Mouse (Mus musculus) liver, adult 2 months (tissue): Measurements from ENCODE around the gene Zfp536. TPM values are rescaled to one million over a fixed set of nuclear protein-coding genes. Genes with fewer than 3 reads are reported as not detected.

Experiments
- DNase-seq: peaks from one replicate; pipeline ENCODE4 v3.0.0-alpha.2; 2011; ENCODE audit warnings: low read depth, low spot score; ENCODE audit errors: extremely low read depth
- H3K27ac ChIP-seq: fragments of 200-500 bp; replicated peaks from 2 replicates; pipeline ENCODE4 v1.5.1; 2012; ENCODE audit warnings: low read depth, mild to moderate bottlenecking, control low read depth, inconsistent platforms, low read length; ENCODE audit not compliant: insufficient read depth
- H3K27me3 ChIP-seq: fragments of 200-500 bp; 2 replicates; pipeline ENCODE4 v1.6.1; 2012; ENCODE audit warnings: mild to moderate bottlenecking, moderate library complexity, low read length, inconsistent platforms; ENCODE audit not compliant: control insufficient read depth, insufficient read depth
- H3K36me3 ChIP-seq: fragments of 200-500 bp; 2 replicates; pipeline ENCODE4 v1.6.1; 2012; ENCODE audit warnings: low read length, inconsistent platforms; ENCODE audit not compliant: control insufficient read depth, insufficient read depth
- H3K4me1 ChIP-seq: fragments of 200-500 bp; 2 replicates; pipeline ENCODE4 v1.6.1; 2011; ENCODE audit warnings: low read length; ENCODE audit not compliant: control insufficient read depth, insufficient read depth
- H3K4me3 ChIP-seq: fragments of 200-500 bp; 2 replicates; pipeline ENCODE4 v1.5.1; 2011; ENCODE audit warnings: low read depth, mild to moderate bottlenecking, control low read depth, low read length, moderate library complexity; ENCODE audit not compliant: insufficient read depth
- H3K79me2 ChIP-seq: fragments of 200-500 bp; 2 replicates; pipeline ENCODE4 v1.6.1; 2012; ENCODE audit warnings: inconsistent platforms, mild to moderate bottlenecking, low read length, moderate library complexity; ENCODE audit not compliant: control insufficient read depth, insufficient read depth
- H3K9ac ChIP-seq: fragments of 200-500 bp; 2 replicates; pipeline ENCODE4 v1.6.1; 2012; ENCODE audit warnings: low read depth, mild to moderate bottlenecking, control low read depth, inconsistent platforms, low read length
- CTCF ChIP-seq: fragments of 200-500 bp; IDR thresholded peaks from 2 replicates; pipeline ENCODE4 v1.5.1; 2011; ENCODE audit warnings: low read depth, low read length, control low read depth
- POLR2A ChIP-seq: fragments of 200-500 bp; IDR thresholded peaks from 2 replicates; pipeline ENCODE4 v1.6.1; 2011; ENCODE audit warnings: low read length, control low read depth; ENCODE audit not compliant: insufficient read depth; ENCODE audit errors: extremely low read depth
- WGBS: fragments of 180-500 bp; shearing (Covaris S2); methylation state at CpG from one replicate; pipeline ENCODE4 v1.1.7; 2018; 5-methylcytosine and 5-hydroxymethylcytosine counted together
- polyA plus RNA-seq: library from polyadenylated mRNA; depleted of rRNA; stranded (reverse); fragments of >200 nt; gene quantifications from 2 replicates; pipeline ENCODE4 v1.2.3, GENCODE M21; 2012
- total RNA-seq: library from RNA; depleted of rRNA; stranded (reverse); fragments of >200 nt; gene quantifications from 2 replicates; pipeline ENCODE4 v1.2.3, GENCODE M21; 2014

Zfp536 gene
- total and polyA plus RNA-seq, 2 experiments: not detected

DNA sequence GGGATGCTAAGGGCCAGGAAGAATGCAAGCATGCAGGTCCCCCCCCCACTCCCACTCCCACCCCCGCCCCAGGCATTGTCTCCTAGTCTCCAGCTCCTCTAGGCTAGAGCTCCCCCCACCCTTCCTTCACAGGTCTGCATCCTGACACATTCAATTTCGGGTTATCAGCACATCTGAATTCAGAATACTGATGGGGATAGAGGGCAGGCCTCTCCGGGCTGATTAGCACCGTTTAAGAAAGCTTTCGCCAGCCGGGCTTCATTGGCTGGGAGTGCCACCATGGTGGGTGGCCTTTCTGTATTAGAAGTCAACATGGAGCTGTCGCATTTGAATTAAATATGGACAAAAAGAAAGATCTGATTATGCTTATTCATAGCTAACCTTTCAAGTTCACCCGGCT, 36.2 kb downstream of the Zfp536 start:
- WGBS: 56% methylated on average over 8 of the region's 8 CpGs
- Histone ChIP-seq H3K27ac (no peak overlapping the region), H3K27me3 (no peaks in the 10 kb centered on the region), H3K4me1 (no peaks in the 10 kb centered on the region), H3K9ac (no peak overlapping the region), H3K36me3 (no peaks in the 10 kb centered on the region), H3K79me2 (no peaks in the 10 kb centered on the region), H3K4me3 (no peak overlapping the region)
- no peak for TF ChIP-seq CTCF
- TF ChIP-seq POLR2A: no peak
- DNase-seq: no peak

DNA sequence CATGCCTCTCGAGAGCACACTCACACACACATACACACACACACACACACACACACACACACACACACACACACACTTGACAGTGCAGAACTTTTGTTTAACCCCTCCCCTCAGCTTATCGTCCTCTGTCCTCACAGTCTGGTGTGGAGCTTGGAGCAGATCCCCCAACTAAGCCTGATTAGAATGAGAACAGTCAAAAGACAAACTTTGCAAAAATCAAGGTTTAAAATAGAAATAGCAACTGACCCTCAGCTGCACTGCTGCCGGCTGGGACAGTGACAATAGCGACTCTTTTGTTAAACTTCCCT, 37.1 kb downstream of the Zfp536 start:
- Histone ChIP-seq H3K79me2 (no peaks in the 10 kb centered on the region), H3K27ac (no peak overlapping the region), H3K4me3 (no peak overlapping the region), H3K36me3 (no peaks in the 10 kb centered on the region), H3K27me3 (no peaks in the 10 kb centered on the region), H3K9ac (no peak overlapping the region), H3K4me1 (no peaks in the 10 kb centered on the region)
- no peak for DNase-seq
- TF ChIP-seq POLR2A: no peak
- no peak for TF ChIP-seq CTCF
- WGBS: 32% methylated on average over 4 of the region's 4 CpGs

DNA sequence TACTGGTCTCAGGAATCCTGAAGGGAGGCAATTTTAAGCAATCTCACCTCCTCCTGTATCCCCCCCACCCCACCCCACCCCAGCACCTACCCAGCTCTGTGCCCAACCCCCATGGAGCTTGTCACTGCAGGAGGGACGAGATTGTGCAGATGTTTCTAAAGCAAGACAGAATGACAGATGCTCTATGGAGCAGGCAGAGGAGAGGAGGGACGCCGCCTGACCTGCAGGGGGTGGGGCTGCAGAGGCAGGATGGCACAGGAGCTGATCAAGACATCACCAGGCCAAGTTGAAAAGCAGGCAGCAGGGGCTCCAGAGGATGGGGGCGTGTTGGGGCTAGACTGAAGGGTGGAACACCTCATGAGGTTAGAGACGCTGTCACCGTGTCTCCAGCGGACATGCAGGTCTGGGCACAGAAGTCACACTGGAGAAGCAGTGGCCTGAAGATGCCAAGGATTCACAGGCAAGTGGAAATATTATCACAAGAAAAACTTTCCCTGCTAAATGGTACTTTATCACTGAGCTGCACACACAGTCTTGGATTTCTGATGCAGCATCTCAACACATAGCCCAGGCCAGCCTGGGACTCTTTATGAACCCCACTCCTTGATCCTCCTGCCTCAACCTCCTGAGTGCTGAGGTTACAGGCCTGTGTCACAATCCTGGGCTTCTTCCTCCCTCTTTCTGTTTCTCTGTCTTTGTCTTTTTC, 37.6 kb downstream of the Zfp536 start:
- H3K4me3 ChIP-seq: no peak overlapping the region
- no peak for DNase-seq
- no peaks in the 10 kb centered on the region for H3K79me2 ChIP-seq
- H3K27me3 ChIP-seq: no peaks in the 10 kb centered on the region
- no peak overlapping the region for H3K27ac ChIP-seq
- TF ChIP-seq POLR2A (no peak), CTCF (no peak)
- H3K36me3 ChIP-seq: no peaks in the 10 kb centered on the region
- H3K4me1 ChIP-seq: no peaks in the 10 kb centered on the region
- 60% methylated on average over 7 of the region's 7 CpGs for WGBS
- H3K9ac ChIP-seq: no peak overlapping the region

DNA sequence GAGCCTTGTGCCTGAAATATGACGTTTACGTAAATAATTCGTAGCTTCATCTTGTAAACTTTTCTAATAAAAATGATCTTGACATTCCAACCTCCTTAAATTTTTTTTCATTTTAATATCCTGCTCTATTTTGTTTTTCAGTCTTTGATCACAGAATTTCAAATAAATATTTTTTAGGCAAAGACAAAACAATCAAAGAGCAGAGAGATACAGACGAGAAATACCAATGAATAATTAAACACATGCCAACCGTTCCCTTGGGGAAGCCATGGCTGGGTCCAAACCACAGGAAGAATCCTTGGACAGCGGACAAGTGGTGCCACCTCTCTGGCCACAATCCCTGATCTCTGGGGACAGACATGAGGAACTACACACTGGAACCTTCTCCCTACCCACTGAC, 38.3 kb downstream of the Zfp536 start:
- Histone ChIP-seq H3K4me3 (no peak overlapping the region), H3K4me1 (no peaks in the 10 kb centered on the region), H3K36me3 (no peaks in the 10 kb centered on the region), H3K9ac (no peak overlapping the region), H3K79me2 (no peaks in the 10 kb centered on the region), H3K27me3 (no peaks in the 10 kb centered on the region), H3K27ac (no peak overlapping the region)
- DNase-seq: no peak
- WGBS: 79% methylated on average over 6 of the region's 6 CpGs
- TF ChIP-seq POLR2A: no peak
- no peak for TF ChIP-seq CTCF

DNA sequence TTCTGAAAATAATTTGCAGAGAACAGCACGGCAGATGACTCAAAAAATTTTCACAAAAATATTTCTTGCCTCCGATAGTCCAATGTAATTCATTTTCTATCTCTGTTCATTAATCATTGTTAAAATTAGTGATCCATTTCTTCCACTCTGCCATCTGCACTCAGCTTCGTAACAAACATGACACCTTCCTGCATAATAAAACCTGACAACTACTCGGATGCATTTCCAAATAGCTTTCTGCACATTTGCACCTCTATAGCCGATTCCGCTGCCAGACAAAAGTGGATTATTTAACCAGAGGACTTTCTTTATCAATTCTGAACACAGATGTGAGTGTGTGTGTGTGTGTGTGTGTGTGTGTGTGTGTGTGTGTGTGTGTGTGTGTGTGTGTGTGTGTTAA, 38.9 kb downstream of the Zfp536 start:
- no peak for TF ChIP-seq POLR2A
- no peak for TF ChIP-seq CTCF
- Histone ChIP-seq H3K36me3 (no peaks in the 10 kb centered on the region), H3K4me1 (no peaks in the 10 kb centered on the region), H3K79me2 (no peaks in the 10 kb centered on the region), H3K9ac (no peak overlapping the region), H3K27me3 (no peaks in the 10 kb centered on the region), H3K4me3 (no peak overlapping the region), H3K27ac (no peak overlapping the region)
- no peak for DNase-seq
- WGBS: 85% methylated on average over 6 of the region's 6 CpGs

DNA sequence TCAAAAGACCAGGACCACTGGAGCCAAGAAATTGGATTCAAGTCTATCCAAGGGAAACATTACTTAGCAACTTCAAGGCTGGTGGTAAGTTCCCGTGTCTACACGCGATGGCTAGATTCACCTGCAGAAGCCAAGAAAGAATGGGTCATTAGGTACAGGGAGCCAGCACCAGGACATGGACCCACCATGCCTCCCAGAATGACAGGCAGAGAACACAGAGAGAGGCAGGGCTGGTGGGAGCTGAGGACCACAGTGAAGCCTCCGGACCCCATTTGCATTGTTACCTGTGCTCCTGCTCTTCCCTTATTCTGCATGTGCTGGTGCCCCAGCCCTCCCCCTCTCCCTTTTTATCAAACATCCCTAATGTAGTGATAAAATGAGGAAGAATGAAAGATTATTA, 39.4 kb downstream of the Zfp536 start:
- Histone ChIP-seq H3K9ac (no peak overlapping the region), H3K36me3 (no peaks in the 10 kb centered on the region), H3K79me2 (no peaks in the 10 kb centered on the region), H3K4me3 (no peak overlapping the region), H3K27me3 (no peaks in the 10 kb centered on the region), H3K4me1 (no peaks in the 10 kb centered on the region), H3K27ac (no peak overlapping the region)
- TF ChIP-seq CTCF: no peak
- TF ChIP-seq POLR2A: no peak
- 93% methylated on average over 4 of the region's 4 CpGs for WGBS
- DNase-seq: no peak
